Mouse (Mus musculus): ENCODE results near the gene Gsap.
"Not testable (repeated sequence)": the region's sequence is repeated elsewhere in the genome, so short reads cannot be mapped to it uniquely, and the experiment has no call there.

Gsap gene

DNA sequence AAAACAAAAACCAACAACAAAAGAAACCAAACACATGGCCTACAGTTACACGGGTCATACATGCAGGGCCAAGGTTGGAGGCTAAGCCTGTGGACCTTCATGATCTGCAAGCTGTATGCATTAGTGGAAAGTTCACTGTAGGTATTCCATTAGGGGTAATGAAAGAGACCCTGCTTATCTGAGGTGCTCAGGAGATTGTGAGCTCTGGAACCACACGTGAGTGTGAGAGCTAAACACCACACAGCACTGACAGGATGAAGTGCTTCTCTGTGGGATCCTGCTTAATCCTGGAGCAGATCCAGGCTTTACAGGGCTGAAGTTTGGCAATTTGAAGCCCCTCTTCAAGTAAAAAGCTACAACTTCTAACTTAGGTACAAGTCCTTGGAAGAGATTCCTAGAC is 134.1 kb downstream of the Gsap start:
- DNase-seq (ENCODE audit: low read depth, low spot score) = no peak

DNA sequence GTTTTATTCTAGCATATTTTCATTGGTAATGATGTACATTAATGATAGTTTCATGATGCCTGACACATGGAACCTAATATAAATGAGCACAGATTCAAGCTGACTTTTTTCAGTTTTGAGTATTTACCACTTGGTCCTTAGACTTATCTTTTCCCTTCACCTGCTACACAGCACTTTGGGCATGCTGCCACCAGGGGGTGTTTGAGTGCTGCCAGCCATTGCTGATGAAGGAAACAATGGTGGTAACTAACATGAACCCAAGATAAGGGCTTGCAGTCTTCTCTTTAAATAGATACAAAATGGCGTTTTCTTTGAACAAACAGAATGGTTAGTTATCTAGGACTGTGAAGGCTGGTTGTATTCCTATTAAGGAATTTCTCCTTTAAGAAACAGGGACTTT is 140.4 kb downstream of the Gsap start:
- peak; percentile 77 for DNase-seq (ENCODE audit: low read depth, low spot score)

DNA sequence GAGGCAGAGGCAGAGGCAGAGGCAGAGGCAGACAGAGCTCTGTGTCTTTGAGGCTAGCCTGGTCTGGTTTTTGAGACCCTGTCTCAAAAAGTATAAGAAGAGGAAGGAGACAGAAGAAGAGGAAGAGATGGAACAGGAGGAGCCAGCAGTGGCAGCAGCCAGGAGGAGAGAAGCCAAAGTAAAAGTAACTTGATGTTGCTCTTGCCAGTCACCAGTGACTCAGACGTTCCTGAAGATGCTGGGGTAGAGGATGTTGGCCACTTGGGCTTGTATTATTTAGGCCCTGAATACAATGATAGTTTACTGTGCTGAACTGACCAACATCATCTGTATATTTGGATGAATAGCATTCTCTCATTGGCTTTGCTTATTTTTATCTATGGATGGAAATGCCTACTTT is 142.5 kb downstream of the Gsap start:
- DNase-seq (ENCODE audit: low read depth, low spot score) = no peak

DNA sequence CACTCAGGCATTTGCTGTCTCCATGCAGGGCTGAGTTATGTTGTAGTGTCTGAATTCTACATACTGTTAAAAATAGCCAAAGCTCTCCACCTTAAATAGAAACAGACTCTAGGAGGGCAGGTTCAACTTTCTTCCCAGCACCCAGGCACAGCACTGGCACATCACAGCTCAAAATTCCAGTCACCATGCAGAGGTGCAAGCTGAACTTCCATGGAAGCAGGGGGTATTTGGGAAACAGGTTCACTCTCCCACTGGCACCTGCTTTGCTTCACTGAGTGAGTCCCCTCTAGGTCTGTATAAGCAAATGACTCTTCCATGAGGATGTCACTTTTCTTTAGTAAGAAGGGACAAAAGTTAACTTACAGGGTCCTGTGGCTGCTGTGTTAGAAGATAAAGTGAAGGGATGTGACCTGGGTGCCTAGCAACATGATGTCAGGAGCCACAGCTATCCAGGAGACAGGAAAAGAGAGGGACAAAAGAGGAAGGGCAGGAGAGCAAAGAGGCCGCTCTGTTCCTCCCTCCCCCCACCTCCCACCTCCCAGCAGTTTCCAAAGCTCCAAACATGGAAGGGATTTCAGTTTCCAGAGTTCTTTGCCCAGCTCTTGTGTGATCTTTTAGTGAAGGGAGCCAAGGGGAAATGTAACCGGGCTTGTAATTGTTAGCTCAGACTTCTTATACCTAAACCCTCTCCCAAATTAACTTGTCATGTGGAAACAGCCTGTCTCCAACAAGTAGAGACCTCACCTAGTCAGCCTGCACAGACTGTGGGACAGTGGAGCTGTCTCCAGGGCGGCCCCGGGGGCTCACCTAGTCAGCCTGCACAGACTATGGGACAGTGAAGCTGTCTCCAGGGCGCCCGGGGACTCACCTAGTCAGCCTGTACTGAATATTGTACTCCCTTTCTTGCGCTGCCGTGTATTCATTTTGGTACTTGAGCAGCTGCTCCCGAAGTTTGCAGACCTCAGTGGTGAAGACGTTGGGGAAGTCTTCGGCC is 143.9 kb downstream of the Gsap start:
- DNase-seq (ENCODE audit: low read depth, low spot score) = no peak

DNA sequence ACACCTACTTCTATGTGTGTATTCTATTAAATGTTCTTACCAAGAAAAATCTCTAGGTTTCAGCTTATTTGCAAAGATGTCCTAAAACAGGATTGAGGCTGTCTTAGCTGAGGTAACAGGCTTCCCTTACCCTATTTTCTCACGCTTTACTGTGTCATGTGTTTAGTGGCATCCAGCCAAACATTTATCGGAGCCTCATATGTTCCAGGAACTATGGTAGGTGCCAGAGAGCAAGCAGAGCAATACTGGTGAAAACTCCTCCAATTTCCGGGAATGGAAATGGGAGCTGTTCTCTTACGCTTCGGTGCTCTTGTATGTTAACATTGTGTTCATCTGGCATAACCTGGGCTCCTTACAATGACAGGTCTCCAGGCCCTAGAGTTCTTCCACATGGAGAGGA is 145.6 kb downstream of the Gsap start:
- DNase-seq (ENCODE audit: low read depth, low spot score) = no peak

DNA sequence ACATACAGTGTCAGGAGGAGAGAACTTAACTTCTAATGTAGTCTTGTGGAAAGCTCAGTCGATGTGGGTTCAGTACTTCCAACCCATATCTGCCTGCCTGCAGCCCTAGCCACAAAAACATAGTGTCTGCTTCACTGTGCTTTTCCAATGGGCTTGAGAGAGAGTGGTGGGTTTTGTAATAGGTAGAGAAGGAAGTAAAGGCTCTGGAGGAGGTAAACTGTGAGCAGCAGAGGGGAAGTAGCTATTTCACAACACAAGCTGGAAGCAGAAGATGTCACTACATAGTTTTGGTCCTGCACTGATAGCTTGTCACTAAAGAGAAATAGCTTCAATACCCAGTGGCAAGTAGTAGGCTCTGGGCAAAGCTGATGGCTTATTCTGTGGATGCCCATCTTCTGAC is 146.1 kb downstream of the Gsap start:
- DNase-seq (ENCODE audit: low read depth, low spot score) = no peak

DNA sequence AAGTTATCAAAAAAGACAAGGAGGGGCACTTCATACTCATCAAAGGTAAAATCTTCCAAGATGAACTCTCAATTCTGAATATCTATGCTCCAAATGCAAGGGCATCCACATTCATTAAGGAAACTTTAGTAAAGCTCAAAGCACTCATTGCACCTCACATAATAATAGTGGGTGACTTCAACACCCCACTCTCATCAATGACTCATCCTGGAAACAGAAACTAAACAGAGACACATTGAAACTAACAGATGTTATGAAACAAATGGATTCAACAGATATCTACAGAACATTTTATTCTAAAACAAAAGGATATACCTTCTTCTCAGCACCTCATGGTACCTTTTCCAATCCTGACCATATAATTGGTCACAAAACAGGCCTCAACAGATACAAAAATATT is 156.2 kb downstream of the Gsap start:
- DNase-seq (ENCODE audit: low read depth, low spot score) = not testable (repeated sequence)

DNA sequence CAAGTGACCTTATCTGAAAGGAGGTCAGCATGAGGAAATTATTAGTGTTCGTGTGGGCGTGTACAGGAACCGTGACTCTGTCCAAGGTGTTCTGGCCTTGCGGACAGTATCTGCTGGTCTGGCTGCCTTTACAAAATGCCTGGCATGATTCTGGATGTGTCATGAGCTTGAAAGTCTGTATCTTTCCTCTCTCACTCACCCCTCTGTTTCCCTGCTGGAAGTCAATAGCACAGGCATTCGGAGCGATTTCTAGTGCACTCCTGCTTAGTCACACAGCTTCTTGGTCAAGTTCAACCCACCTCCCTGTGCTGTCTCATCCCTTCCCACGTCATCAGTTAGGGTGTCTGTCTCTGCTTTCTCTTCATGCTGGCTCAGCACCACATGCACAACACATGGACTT is 162.3 kb downstream of the Gsap start:
- no peak for DNase-seq (ENCODE audit: low read depth, low spot score)

DNA sequence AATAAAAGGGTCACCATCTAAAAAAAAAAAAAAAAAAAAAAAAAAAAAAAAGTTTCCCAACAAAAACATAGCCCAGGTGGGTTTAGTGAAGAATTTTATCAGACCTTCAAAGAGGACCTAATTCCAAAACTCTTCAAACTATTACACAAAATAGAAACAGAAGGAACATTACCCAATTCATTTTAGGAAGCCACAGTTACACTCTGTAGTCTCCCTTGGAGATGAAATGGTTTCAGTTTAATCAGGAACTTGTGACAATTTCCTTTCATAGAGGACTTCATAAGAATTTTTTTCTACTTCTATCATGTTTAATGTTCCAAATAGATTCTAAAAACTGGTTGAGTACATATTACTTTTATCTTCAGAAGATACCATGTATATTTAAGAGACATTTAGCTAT is 165.6 kb downstream of the Gsap start:
- no peak for DNase-seq (ENCODE audit: low read depth, low spot score)

DNA sequence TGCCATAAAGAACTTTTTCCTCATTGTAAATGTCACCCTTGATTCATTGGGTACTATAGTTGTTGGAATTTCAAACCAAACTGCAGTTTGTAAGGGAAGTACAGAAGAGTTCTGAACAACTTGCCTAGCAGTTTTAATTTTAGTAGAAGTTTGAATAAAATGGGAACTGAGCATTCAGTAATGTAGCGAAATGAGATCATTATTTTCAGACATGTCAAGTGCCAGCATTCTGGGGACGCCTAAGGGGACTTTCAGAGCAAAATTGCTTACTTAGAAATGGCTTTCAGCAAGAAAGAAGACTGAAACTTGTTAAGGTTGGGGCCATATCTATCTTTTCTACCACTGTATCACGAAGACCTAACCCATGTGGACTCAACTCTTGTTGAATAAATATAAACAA is 172.6 kb downstream of the Gsap start:
- DNase-seq (ENCODE audit: low read depth, low spot score) = no peak

DNA sequence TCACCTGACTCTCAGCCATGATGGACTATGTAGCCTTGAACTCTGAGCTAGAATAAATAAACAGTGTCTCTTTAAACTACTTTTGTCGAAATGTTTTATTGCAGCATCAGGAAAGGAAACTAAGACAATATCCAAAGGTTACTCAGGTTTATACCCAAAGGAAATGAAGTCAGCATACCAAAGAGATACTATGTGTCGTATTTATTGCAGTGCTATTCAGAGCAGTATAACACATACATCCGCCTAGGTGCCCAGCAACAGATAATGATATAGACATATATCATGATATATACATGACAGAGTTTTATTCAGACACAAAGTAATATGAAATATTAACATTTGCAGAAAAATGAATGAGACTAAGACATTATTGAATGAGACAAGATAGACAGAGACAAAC is 177.3 kb downstream of the Gsap start:
- DNase-seq (ENCODE audit: low read depth, low spot score) = no peak
